Mouse (Mus musculus) liver, embryonic 15.5 days (tissue): ENCODE data around the gene Tspan5. TPM values are rescaled to one million over a fixed set of nuclear protein-coding genes. Genes with fewer than 3 reads are reported as not detected.

Experiments
- ATAC-seq: fragments of 200-750 bp; cut with Nextera tagmentation; 2 replicates; pipeline ENCODE4 v1.8.0; 2017; ENCODE audit warnings: moderate number of reproducible peaks, mild to moderate bottlenecking, moderate library complexity; ENCODE audit not compliant: insufficient read depth
- H3K27ac ChIP-seq: fragments of 300-500 bp; sonication (generic); replicated peaks from 2 replicates; pipeline ENCODE4 v1.5.1; 2015; ENCODE audit warnings: mild to moderate bottlenecking, inconsistent platforms
- H3K27me3 ChIP-seq: fragments of 300-500 bp; sonication (generic); 2 replicates; pipeline ENCODE4 v1.6.1; 2015; ENCODE audit warnings: mild to moderate bottlenecking, inconsistent platforms
- H3K36me3 ChIP-seq: fragments of 300-500 bp; sonication (generic); replicated peaks from 2 replicates; pipeline ENCODE4 v1.6.1; 2015; ENCODE audit warnings: moderate library complexity, mild to moderate bottlenecking, inconsistent platforms
- H3K4me1 ChIP-seq: fragments of 300-500 bp; sonication (generic); replicated peaks from 2 replicates; pipeline ENCODE4 v1.6.1; 2015; ENCODE audit warnings: inconsistent platforms
- H3K4me2 ChIP-seq: fragments of 300-500 bp; sonication (generic); 2 replicates; pipeline ENCODE4 v1.6.1; 2015; ENCODE audit warnings: moderate library complexity, mild to moderate bottlenecking, inconsistent platforms
- H3K4me3 ChIP-seq: fragments of 300-500 bp; sonication (generic); replicated peaks from 2 replicates; pipeline ENCODE4 v1.5.1; 2015; ENCODE audit warnings: mild to moderate bottlenecking, inconsistent platforms
- H3K9ac ChIP-seq: fragments of 300-500 bp; sonication (generic); 2 replicates; pipeline ENCODE4 v1.6.1; 2015; ENCODE audit warnings: moderate library complexity, mild to moderate bottlenecking, inconsistent platforms
- H3K9me3 ChIP-seq: fragments of 300-500 bp; sonication (generic); replicated peaks from 2 replicates; pipeline ENCODE4 v1.6.1; 2016; ENCODE audit warnings: inconsistent platforms
- WGBS: fragments of 180-500 bp; shearing (Covaris S2); methylation state at CpG from one replicate; pipeline ENCODE4 v1.1.7; 2015; ENCODE audit warnings: mixed read lengths; ENCODE audit not compliant: insufficient replicate concordance; 5-methylcytosine and 5-hydroxymethylcytosine counted together
- polyA plus RNA-seq: library from polyadenylated mRNA; unstranded; fragments of >200 nt; fragmentation: Nextera tagmentation; extraction: Ambion mirVana; gene quantifications from 2 replicates; pipeline ENCODE4 v1.2.1, GENCODE M21; 2015

The Tspan5 gene
- polyA plus RNA-seq, 1 experiment from 2014 or later, result 3.4 TPM

DNA sequence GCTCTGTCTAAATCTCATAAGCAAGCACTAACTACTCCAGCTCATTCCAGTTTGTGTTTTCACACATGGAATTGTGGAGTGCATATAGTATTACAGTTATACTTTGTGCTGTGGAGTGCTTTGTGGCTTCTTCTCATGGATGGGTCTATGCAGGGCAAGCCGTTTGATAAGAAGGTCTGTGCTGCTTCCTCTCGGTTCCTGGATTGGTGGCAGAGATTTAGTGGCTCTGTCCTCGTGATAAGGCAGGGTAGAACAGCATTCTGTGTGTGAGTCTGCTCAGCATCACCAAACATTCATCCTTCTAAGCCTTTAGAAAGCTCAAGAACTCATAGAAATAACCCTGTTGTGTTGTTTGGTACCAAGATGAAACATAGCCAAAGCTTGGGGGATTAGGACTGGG lies 54.6 kb downstream of the Tspan5 start:
- Histone ChIP-seq H3K9me3 (no peaks in the 10 kb centered on the region), H3K27me3 (no peaks in the 10 kb centered on the region), H3K4me2 (no peak overlapping the region), H3K4me3 (no peak overlapping the region), H3K4me1 (no peaks in the 10 kb centered on the region), H3K27ac (no peak overlapping the region), H3K36me3 (no peaks in the 10 kb centered on the region), H3K9ac (no peak overlapping the region)
- 15% methylated on average over 3 of the region's 3 CpGs for WGBS
- ATAC-seq, result no peak

- Histone ChIP-seq H3K9ac (no peak overlapping the region), H3K4me2 (no peak overlapping the region), H3K27ac (no peak overlapping the region), H3K36me3 (no peaks in the 10 kb centered on the region), H3K4me3 (no peak overlapping the region), H3K9me3 (no peaks in the 10 kb centered on the region), H3K4me1 (no peaks in the 10 kb centered on the region), H3K27me3 (no peaks in the 10 kb centered on the region)
- no peak for ATAC-seq
- 73% methylated on average over 16 of the region's 16 CpGs for WGBS
Measured at GRCm38 (mm10) chr3:138800664-138801411, 58.8 kb downstream of the Tspan5 start.

GRCm38 (mm10) chr3:138801661-138802060 lies 59.7 kb downstream of the Tspan5 start:
- Histone ChIP-seq H3K4me2 (no peak overlapping the region), H3K27me3 (no peaks in the 10 kb centered on the region), H3K9me3 (no peaks in the 10 kb centered on the region), H3K27ac (no peak overlapping the region), H3K36me3 (no peaks in the 10 kb centered on the region), H3K9ac (no peak overlapping the region), H3K4me1 (no peaks in the 10 kb centered on the region), H3K4me3 (no peak overlapping the region)
- WGBS, result 73% methylated on average over 6 of the region's 6 CpGs
- ATAC-seq, result no peak

- ATAC-seq, result no peak
- H3K27ac ChIP-seq, result no peak overlapping the region
- WGBS, result 68% methylated on average over 21 of the region's 21 CpGs
- H3K4me3 ChIP-seq, result no peak overlapping the region
- no peaks in the 10 kb centered on the region for H3K36me3 ChIP-seq
- no peaks in the 10 kb centered on the region for H3K4me1 ChIP-seq
- H3K27me3 ChIP-seq, result no peaks in the 10 kb centered on the region
- H3K9ac ChIP-seq, result no peak overlapping the region
- no peak overlapping the region for H3K4me2 ChIP-seq
- H3K9me3 ChIP-seq, result no peaks in the 10 kb centered on the region
Measured at GRCm38 (mm10) chr3:138802722-138803443, 60.9 kb downstream of the Tspan5 start.

DNA sequence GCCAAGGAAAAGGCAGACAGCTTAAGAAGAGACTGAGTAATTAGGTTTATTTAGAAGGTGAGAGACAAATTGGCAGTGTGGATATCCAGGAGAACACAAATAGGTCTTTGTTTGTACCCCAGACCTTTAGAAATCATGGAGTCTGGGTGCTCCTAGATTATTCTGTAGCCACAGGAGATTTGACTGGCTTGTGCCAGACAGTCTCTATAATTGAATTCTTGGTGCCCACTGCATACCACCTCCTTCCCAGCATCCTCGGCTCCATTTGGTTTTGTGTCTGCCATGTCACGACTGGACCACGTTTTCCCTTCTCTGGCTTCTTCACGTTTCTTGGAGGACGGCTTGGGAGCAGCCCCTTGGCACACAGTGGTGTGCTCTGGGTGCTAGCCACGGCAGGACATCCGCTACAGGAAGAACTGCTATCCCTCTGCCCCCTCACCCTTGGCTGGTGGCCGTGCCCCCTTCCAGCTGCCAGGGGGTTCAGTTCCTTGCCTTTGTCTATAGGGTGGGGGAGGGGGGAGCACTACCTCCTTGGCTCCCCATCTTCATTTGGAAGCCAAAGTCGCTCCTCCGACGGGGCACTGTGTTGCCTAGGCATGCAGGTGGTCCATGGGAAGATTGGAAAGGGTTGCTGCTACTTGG lies 61.6 kb downstream of the Tspan5 start:
- no peaks in the 10 kb centered on the region for H3K4me1 ChIP-seq
- no peaks in the 10 kb centered on the region for H3K9me3 ChIP-seq
- no peak overlapping the region for H3K4me3 ChIP-seq
- no peaks in the 10 kb centered on the region for H3K27me3 ChIP-seq
- H3K9ac ChIP-seq, result no peak overlapping the region
- H3K36me3 ChIP-seq, result no peaks in the 10 kb centered on the region
- H3K27ac ChIP-seq, result no peak overlapping the region
- no peak for ATAC-seq
- 70% methylated on average over 11 of the region's 11 CpGs for WGBS
- H3K4me2 ChIP-seq, result no peak overlapping the region

DNA sequence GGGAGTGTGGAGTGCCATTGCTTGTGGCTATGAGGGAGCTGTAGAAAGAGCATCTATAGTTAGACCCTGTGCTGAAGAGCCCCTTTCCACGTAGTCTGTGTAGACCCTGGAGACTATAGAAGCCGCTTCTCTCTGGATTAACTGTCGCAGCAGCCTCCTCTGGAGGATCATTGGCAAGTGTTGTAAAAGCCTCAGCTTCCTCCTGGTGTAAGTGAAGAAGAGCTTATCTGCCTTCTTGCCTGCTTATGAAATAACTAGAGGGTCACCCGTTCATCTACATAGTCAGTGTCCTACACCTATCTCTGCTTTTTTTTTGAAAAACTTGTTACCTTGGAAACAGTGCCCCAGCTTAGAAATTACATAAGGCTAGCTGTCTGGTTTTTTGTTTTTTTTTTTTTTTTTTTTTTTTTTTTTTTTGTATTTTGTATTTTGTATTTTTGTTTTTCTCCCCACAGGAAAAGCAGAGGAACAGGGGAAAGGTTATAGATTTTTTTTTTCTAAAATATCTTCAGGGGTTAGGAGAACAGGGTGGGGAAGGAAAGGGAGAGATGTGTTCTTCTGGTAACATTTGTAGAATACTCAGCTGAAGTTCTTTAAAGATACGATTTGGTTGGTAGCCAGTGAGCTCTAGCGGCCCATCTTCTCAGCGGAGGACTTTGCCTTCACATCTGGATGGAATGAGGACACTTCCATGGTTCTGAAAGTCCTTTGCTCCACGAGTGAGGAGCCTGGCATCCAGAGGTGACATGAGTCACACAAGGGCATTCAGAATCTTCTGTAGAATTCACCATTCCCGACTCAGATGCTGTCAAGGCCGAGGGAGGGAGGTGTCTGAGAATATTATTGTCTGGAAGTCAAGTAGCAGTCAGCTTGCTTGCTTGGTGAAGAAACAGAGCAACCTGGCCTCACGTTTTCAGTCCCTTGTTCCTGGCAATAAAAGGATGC lies 62.4 kb downstream of the Tspan5 start:
- ATAC-seq, result no peak
- no peaks in the 10 kb centered on the region for H3K36me3 ChIP-seq
- no peaks in the 10 kb centered on the region for H3K9me3 ChIP-seq
- no peaks in the 10 kb centered on the region for H3K27me3 ChIP-seq
- H3K27ac ChIP-seq, result no peak overlapping the region
- H3K4me3 ChIP-seq, result no peak overlapping the region
- 58% methylated on average over 11 of the region's 11 CpGs for WGBS
- H3K4me2 ChIP-seq, result no peak overlapping the region
- no peak overlapping the region for H3K9ac ChIP-seq
- no peaks in the 10 kb centered on the region for H3K4me1 ChIP-seq

- Histone ChIP-seq H3K4me1 (no peaks in the 10 kb centered on the region), H3K4me3 (no peak overlapping the region), H3K27ac (no peak overlapping the region), H3K4me2 (no peak overlapping the region), H3K27me3 (no peaks in the 10 kb centered on the region), H3K9ac (no peak overlapping the region), H3K9me3 (no peaks in the 10 kb centered on the region), H3K36me3 (no peaks in the 10 kb centered on the region)
- no peak for ATAC-seq
- WGBS, result 60% methylated on average over 4 of the region's 4 CpGs
Measured at GRCm38 (mm10) chr3:138807795-138808194, 65.8 kb downstream of the Tspan5 start.

GRCm38 (mm10) chr3:138809509-138809908 lies 67.5 kb downstream of the Tspan5 start:
- Histone ChIP-seq H3K4me2 (no peak overlapping the region), H3K9ac (no peak overlapping the region), H3K9me3 (no peaks in the 10 kb centered on the region), H3K27ac (no peak overlapping the region), H3K27me3 (no peaks in the 10 kb centered on the region), H3K4me3 (no peak overlapping the region), H3K36me3 (no peaks in the 10 kb centered on the region), H3K4me1 (no peaks in the 10 kb centered on the region)
- ATAC-seq, result no peak
- 78% methylated on average over 8 of the region's 8 CpGs for WGBS

GRCm38 (mm10) chr3:138812565-138812964 lies 70.6 kb downstream of the Tspan5 start:
- WGBS, result 49% methylated on average over 3 of the region's 3 CpGs
- no peak for ATAC-seq
- no peak overlapping the region for H3K4me3 ChIP-seq

DNA sequence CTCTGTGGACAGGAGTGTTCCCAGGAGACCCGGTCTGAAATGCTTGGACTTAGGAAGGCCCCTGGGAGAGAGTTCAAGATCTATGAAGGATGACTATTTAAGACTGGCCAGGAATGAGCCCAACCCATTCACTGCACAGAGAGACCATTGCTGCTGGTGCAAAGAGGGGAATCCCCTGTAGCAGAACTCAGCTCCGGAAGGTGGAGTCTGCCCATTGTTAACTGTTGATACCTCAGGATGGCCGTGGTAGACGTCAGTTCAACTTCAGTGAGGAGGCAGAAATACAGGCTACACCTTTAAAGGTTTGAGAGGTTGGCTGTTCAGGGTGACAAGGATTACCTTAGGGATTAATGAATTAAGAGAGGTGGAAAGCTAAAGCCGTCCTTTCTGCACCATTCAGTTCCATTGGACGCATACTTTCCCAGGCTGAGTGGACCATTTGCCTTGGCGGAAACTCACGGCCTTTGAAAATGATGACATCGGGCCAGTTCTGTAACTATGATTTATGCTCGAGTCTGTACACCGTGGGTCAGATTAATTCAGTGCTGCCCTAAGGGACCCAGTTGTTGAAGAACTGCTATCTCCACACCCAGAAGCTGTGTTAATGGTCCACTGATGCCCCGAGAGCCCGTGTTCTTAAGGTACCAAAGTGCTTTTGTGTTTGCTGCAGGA lies 71.3 kb downstream of the Tspan5 start:
- no peak overlapping the region for H3K27ac ChIP-seq
- ATAC-seq, result no peak
- no peaks in the 10 kb centered on the region for H3K36me3 ChIP-seq
- no peak overlapping the region for H3K9ac ChIP-seq
- no peak overlapping the region for H3K4me2 ChIP-seq
- no peaks in the 10 kb centered on the region for H3K9me3 ChIP-seq
- H3K4me3 ChIP-seq, result no peak overlapping the region
- no peaks in the 10 kb centered on the region for H3K27me3 ChIP-seq
- H3K4me1 ChIP-seq, result no peaks in the 10 kb centered on the region
- WGBS, result 64% methylated on average over 13 of the region's 13 CpGs

More at GRCm38 (mm10) chr3:138812565-138812964, 70.6 kb downstream of the Tspan5 start:
- Histone ChIP-seq H3K36me3 (no peaks in the 10 kb centered on the region), H3K4me1 (no peaks in the 10 kb centered on the region), H3K27me3 (no peaks in the 10 kb centered on the region), H3K27ac (no peak overlapping the region), H3K9me3 (no peaks in the 10 kb centered on the region), H3K4me2 (no peak overlapping the region), H3K9ac (no peak overlapping the region)
